Mouse (Mus musculus) neural tube, embryonic 13.5 days (tissue): ENCODE measurements around the gene Sys1. TPM values are rescaled to one million over a fixed set of nuclear protein-coding genes. Genes with fewer than 3 reads are reported as not detected.
A peak's percentile ranks its signal among the peaks of the same experiment; 100 is the strongest.

ENCODE experiments used
- ATAC-seq: fragments of 200-750 bp; cut with Nextera tagmentation; 2 replicates; pipeline ENCODE4 v1.8.0; 2017; ENCODE audit warnings: low read depth, mild to moderate bottlenecking, moderate TSS enrichment, moderate library complexity
- H3K27ac ChIP-seq: fragments of 300-500 bp; sonication (generic); replicated peaks from 2 replicates; pipeline ENCODE4 v1.5.1; 2015; ENCODE audit warnings: moderate library complexity, mild to moderate bottlenecking, inconsistent platforms
- H3K27me3 ChIP-seq: fragments of 300-500 bp; sonication (generic); 2 replicates; pipeline ENCODE4 v1.6.1; 2015; ENCODE audit warnings: mild to moderate bottlenecking, inconsistent platforms
- H3K36me3 ChIP-seq: fragments of 300-500 bp; sonication (generic); 2 replicates; pipeline ENCODE4 v1.6.1; 2015; ENCODE audit warnings: mild to moderate bottlenecking, inconsistent platforms
- H3K4me1 ChIP-seq: fragments of 300-500 bp; sonication (generic); replicated peaks from 2 replicates; pipeline ENCODE4 v1.6.1; 2015; ENCODE audit warnings: inconsistent platforms
- H3K4me2 ChIP-seq: fragments of 300-500 bp; sonication (generic); 2 replicates; pipeline ENCODE4 v1.6.1; 2015; ENCODE audit warnings: inconsistent platforms, mild to moderate bottlenecking, moderate library complexity
- H3K4me3 ChIP-seq: fragments of 300-500 bp; sonication (generic); 2 replicates; pipeline ENCODE4 v1.5.1; 2015; ENCODE audit warnings: mild to moderate bottlenecking, inconsistent platforms
- H3K9ac ChIP-seq: fragments of 300-500 bp; sonication (generic); 2 replicates; pipeline ENCODE4 v1.6.1; 2015; ENCODE audit warnings: moderate library complexity, mild to moderate bottlenecking, inconsistent platforms
- H3K9me3 ChIP-seq: fragments of 300-500 bp; sonication (generic); 2 replicates; pipeline ENCODE4 v1.6.1; 2016; ENCODE audit warnings: inconsistent platforms
- WGBS: fragments of 180-500 bp; shearing (Covaris S2); methylation state at CpG from one replicate; pipeline ENCODE4 v1.1.7; 2015; 5-methylcytosine and 5-hydroxymethylcytosine counted together
- polyA plus RNA-seq: library from polyadenylated mRNA; unstranded; fragments of >200 nt; fragmentation: Nextera tagmentation; extraction: Ambion mirVana; gene quantifications from 2 replicates; pipeline ENCODE4 v1.2.1, GENCODE M21; 2015

The Sys1 gene
- polyA plus RNA-seq, 1 experiment from 2014 or later, result 77.5 TPM

- WGBS, result 52% methylated on average over 4 of the region's 5 CpGs
- H3K36me3 ChIP-seq, result peaks cover 23% of the 10 kb centered on the region
- no peak overlapping the region for H3K9ac ChIP-seq
- no peaks in the 10 kb centered on the region for H3K27me3 ChIP-seq
- no peak overlapping the region for H3K4me2 ChIP-seq
- no peak overlapping the region for H3K4me3 ChIP-seq
- no peak for ATAC-seq
- no peaks in the 10 kb centered on the region for H3K4me1 ChIP-seq
- H3K27ac ChIP-seq, result no peak overlapping the region
- no peaks in the 10 kb centered on the region for H3K9me3 ChIP-seq
Measured at GRCm38 (mm10) chr2:164510621-164511190, 53.9 kb downstream of the Sys1 start.

- H3K4me3 ChIP-seq, result no peak overlapping the region
- ATAC-seq, result no peak
- no peaks in the 10 kb centered on the region for H3K9me3 ChIP-seq
- H3K27me3 ChIP-seq, result no peaks in the 10 kb centered on the region
- WGBS, result 75% methylated on average over 14 of the region's 14 CpGs
- no peak overlapping the region for H3K9ac ChIP-seq
- H3K27ac ChIP-seq, result no peak overlapping the region
- H3K36me3 ChIP-seq, result peaks cover 8% of the 10 kb centered on the region
- H3K4me2 ChIP-seq, result no peak overlapping the region
- no peaks in the 10 kb centered on the region for H3K4me1 ChIP-seq
Measured at GRCm38 (mm10) chr2:164512121-164512909, 55.6 kb downstream of the Sys1 start.

- ATAC-seq, result no peak
- Histone ChIP-seq H3K4me3 (no peak overlapping the region), H3K27ac (no peak overlapping the region), H3K9me3 (no peaks in the 10 kb centered on the region), H3K4me2 (no peak overlapping the region), H3K9ac (no peak overlapping the region), H3K4me1 (no peaks in the 10 kb centered on the region), H3K36me3 (peaks cover 6% of the 10 kb centered on the region), H3K27me3 (no peaks in the 10 kb centered on the region)
- 79% methylated on average over 8 of the region's 8 CpGs for WGBS
Measured at GRCm38 (mm10) chr2:164513389-164513788, 56.6 kb downstream of the Sys1 start.

- Histone ChIP-seq H3K4me3 (no peak overlapping the region), H3K36me3 (no peaks in the 10 kb centered on the region), H3K27me3 (no peaks in the 10 kb centered on the region), H3K27ac (no peak overlapping the region), H3K4me1 (no peaks in the 10 kb centered on the region), H3K9ac (no peak overlapping the region), H3K9me3 (no peaks in the 10 kb centered on the region), H3K4me2 (no peak overlapping the region)
- ATAC-seq, result no peak
- 88% methylated on average over 3 of the region's 3 CpGs for WGBS
Measured at GRCm38 (mm10) chr2:164514916-164515315, 58.2 kb downstream of the Sys1 start.

- H3K4me2 ChIP-seq, result no peak overlapping the region
- no peak for ATAC-seq
- H3K9ac ChIP-seq, result no peak overlapping the region
- no peaks in the 10 kb centered on the region for H3K9me3 ChIP-seq
- H3K4me1 ChIP-seq, result no peaks in the 10 kb centered on the region
- 75% methylated on average over 9 of the region's 9 CpGs for WGBS
- H3K27ac ChIP-seq, result no peak overlapping the region
- H3K4me3 ChIP-seq, result no peak overlapping the region
- H3K27me3 ChIP-seq, result no peaks in the 10 kb centered on the region
- no peaks in the 10 kb centered on the region for H3K36me3 ChIP-seq
Measured at GRCm38 (mm10) chr2:164515897-164516296, 59.1 kb downstream of the Sys1 start.

GRCm38 (mm10) chr2:164516592-164516991, 59.8 kb downstream of the Sys1 start:
- Histone ChIP-seq H3K4me2 (no peak overlapping the region), H3K27ac (no peak overlapping the region), H3K36me3 (no peaks in the 10 kb centered on the region), H3K27me3 (no peaks in the 10 kb centered on the region; the same call in 1 of the 2 replicates), H3K9me3 (no peaks in the 10 kb centered on the region), H3K4me1 (peaks cover 1% of the 10 kb centered on the region; the same call in 1 of the 2 replicates), H3K4me3 (no peak overlapping the region), H3K9ac (no peak overlapping the region)
- ATAC-seq, result no peak
- WGBS, result 89% methylated on average over 11 of the region's 11 CpGs

GRCm38 (mm10) chr2:164517485-164518221, 60.9 kb downstream of the Sys1 start:
- Histone ChIP-seq H3K4me1 (peaks cover 5% of the 10 kb centered on the region; the same call in 1 of the 2 replicates), H3K9ac (no peak overlapping the region), H3K4me3 (no peak overlapping the region), H3K4me2 (no peak overlapping the region), H3K9me3 (no peaks in the 10 kb centered on the region), H3K36me3 (no peaks in the 10 kb centered on the region), H3K27ac (peak overlapping the region; percentile 24; the same call in 1 of the 2 replicates), H3K27me3 (peaks cover 8% of the 10 kb centered on the region; the same call in 1 of the 2 replicates)
- no peak for ATAC-seq
- WGBS, result 34% methylated on average over 10 of the region's 10 CpGs

- Histone ChIP-seq H3K9ac (no peak overlapping the region), H3K27ac (peak overlapping the region; percentile 24; the same call in 1 of the 2 replicates), H3K4me1 (peaks cover 5% of the 10 kb centered on the region; the same call in 1 of the 2 replicates), H3K9me3 (no peaks in the 10 kb centered on the region), H3K4me2 (no peak overlapping the region), H3K27me3 (peaks cover 8% of the 10 kb centered on the region; the same call in 1 of the 2 replicates), H3K36me3 (no peaks in the 10 kb centered on the region), H3K4me3 (no peak overlapping the region)
- no peak for ATAC-seq
- WGBS, result 51% methylated on average over 11 of the region's 11 CpGs
Measured at GRCm38 (mm10) chr2:164518266-164519170, 61.8 kb downstream of the Sys1 start.

GRCm38 (mm10) chr2:164519171-164519526, 62.4 kb downstream of the Sys1 start:
- ATAC-seq, result no peak
- H3K4me2 ChIP-seq, result no peak overlapping the region
- H3K9me3 ChIP-seq, result no peaks in the 10 kb centered on the region
- 54% methylated on average over 6 of the region's 6 CpGs for WGBS
- H3K4me3 ChIP-seq, result no peak overlapping the region
- peaks cover 5% of the 10 kb centered on the region; the same call in 1 of the 2 replicates for H3K4me1 ChIP-seq
- H3K9ac ChIP-seq, result no peak overlapping the region
- no peak overlapping the region for H3K27ac ChIP-seq
- no peaks in the 10 kb centered on the region for H3K36me3 ChIP-seq
- H3K27me3 ChIP-seq, result peaks cover 8% of the 10 kb centered on the region; the same call in 1 of the 2 replicates

- no peak overlapping the region for H3K4me2 ChIP-seq
- peaks cover 8% of the 10 kb centered on the region; the same call in 1 of the 2 replicates for H3K27me3 ChIP-seq
- H3K27ac ChIP-seq, result no peak overlapping the region
- H3K4me3 ChIP-seq, result no peak overlapping the region
- 14% methylated on average over 3 of the region's 3 CpGs for WGBS
- H3K36me3 ChIP-seq, result no peaks in the 10 kb centered on the region
- H3K9me3 ChIP-seq, result peaks cover 6% of the 10 kb centered on the region; the same call in 1 of the 2 replicates
- H3K4me1 ChIP-seq, result peaks cover 5% of the 10 kb centered on the region; the same call in 1 of the 2 replicates
- no peak for ATAC-seq
- H3K9ac ChIP-seq, result no peak overlapping the region
Measured at GRCm38 (mm10) chr2:164520782-164521181, 64.0 kb downstream of the Sys1 start.

GRCm38 (mm10) chr2:164521841-164522240, 65.1 kb downstream of the Sys1 start:
- Histone ChIP-seq H3K9ac (no peak overlapping the region), H3K4me1 (peaks cover 5% of the 10 kb centered on the region; the same call in 1 of the 2 replicates), H3K27ac (no peak overlapping the region), H3K9me3 (peaks cover 14% of the 10 kb centered on the region), H3K4me2 (no peak overlapping the region), H3K36me3 (no peaks in the 10 kb centered on the region), H3K4me3 (no peak overlapping the region), H3K27me3 (peaks cover 8% of the 10 kb centered on the region; the same call in 1 of the 2 replicates)
- WGBS, result 18% methylated on average over 11 of the region's 11 CpGs
- ATAC-seq, result no peak
